ENCODE assay signal across 9 mouse cellular contexts in the genomic region with DNA sequence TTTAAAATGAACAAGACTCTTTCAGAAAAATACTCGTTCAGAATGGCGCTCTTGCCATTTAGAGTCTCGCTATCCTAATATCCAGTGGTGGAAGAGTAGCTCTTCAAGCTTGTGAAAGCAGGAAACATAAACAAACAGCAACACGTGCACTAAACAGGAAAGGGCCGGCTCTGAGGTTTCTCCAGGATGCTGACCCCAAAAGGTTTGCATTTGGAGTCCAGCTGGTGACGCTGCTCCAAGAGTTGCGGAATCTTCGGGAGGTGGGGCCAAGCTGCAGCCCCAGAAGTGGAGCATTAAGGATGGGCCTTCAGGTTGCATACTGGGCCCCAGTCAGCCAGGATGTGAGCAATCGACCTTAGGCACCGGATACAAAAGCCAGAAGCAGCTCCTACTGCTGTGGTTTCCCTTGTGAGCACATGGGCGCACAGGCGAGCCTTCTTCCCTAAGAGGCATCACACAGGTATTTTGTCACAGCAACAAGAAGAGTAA.
DNase-seq lines count a peak whose midpoint lies in the region; ATAC-seq and TF ChIP-seq lines count a peak whose summit lies in the region.
"Had no signal": no experiment of that assay in that cellular context is flagged by ENCODE, and none has a peak within 500 bp of the region (broad histone marks: within the 10 kb centered on the region; RNA-seq: fewer than 3 reads in every experiment).

No protein-coding gene starts in this region.

- no peaks in the 10 kb centered on the region for H3K36me3 ChIP-seq in embryonic facial prominence, embryonic 10.5 days (replicated peaks)
- no peaks in the 10 kb centered on the region for H3K36me3 ChIP-seq in liver, embryonic 14.5 days (replicated peaks; ENCODE audit: control insufficient read depth, insufficient read depth, low read depth)
- H3K36me3 ChIP-seq: midbrain, embryonic 12.5 days had no signal

- no peak overlapping the region for H3K4me2 ChIP-seq in liver, embryonic 14.5 days (ENCODE audit: low read depth)
- H3K4me2 ChIP-seq: midbrain, embryonic 12.5 days had no signal

- no peak overlapping the region for H3K4me3 ChIP-seq in embryonic facial prominence, embryonic 10.5 days
- H3K4me3 ChIP-seq in liver, embryonic 14.5 days (ENCODE audit: insufficient read depth in 1 of 2, low read depth in 2 of 2, low read length in 2 of 2) = no peak overlapping the region
- H3K4me3 ChIP-seq: midbrain, embryonic 12.5 days had no signal

- H3K9me3 ChIP-seq in embryonic facial prominence, embryonic 10.5 days = no peaks in the 10 kb centered on the region
- no peaks in the 10 kb centered on the region for H3K9me3 ChIP-seq in liver, embryonic 14.5 days (ENCODE audit: control insufficient read depth, low read length)
- H3K9me3 ChIP-seq: midbrain, embryonic 12.5 days had no signal

- DNase-seq in embryonic facial prominence, embryonic 10.5 days (ENCODE audit: low spot score) = peak; percentile 48
- no peak for DNase-seq in liver, embryonic 14.5 days (ENCODE audit: low read depth in 3 of 3, low spot score in 3 of 3)
- no peak for DNase-seq in c-Kit-positive CD71-positive TER-119-positive erythroid progenitor cells, embryonic 14.5 days (ENCODE audit: low spot score)
- DNase-seq in right cerebral cortex, adult 2 months (ENCODE audit: low spot score in 2 of 2) = no peak
- no peak for DNase-seq in right cerebral cortex, postnatal 25 days
- no peak for DNase-seq in left cerebral cortex, postnatal 36 days (ENCODE audit: low spot score in 2 of 2)

- TF ChIP-seq EP300 in liver, embryonic 14.5 days (IDR thresholded peaks at IDR 0.05; ENCODE audit: low read depth) = no peak

- ATAC-seq in CD4-positive, CD25-positive, alpha-beta regulatory T cell, adult 4 months = peak; percentile 79
- peak; percentile 74 for ATAC-seq in inflammation-experienced regulatory T-cells, adult 6 months
- peak; percentile 18; the same call in 1 of the 2 replicates for ATAC-seq in liver, embryonic 14.5 days (ENCODE audit: insufficient read depth)

- H3K4me1 ChIP-seq in embryonic facial prominence, embryonic 10.5 days = peaks cover 55% of the 10 kb centered on the region
- peaks cover 3 to 28% of the 10 kb centered on the region in 2 experiments; a peak in 3 of 4 replicates for H3K4me1 ChIP-seq in liver, embryonic 14.5 days (replicated peaks; ENCODE audit: control insufficient read depth in 2 of 2, insufficient read depth in 2 of 2, low read length in 1 of 2)

- intact Hi-C loops in left cerebral cortex, postnatal 36 days (cut with DNase I) = no loop called here

- peak overlapping the region; percentile 65 for H3K27ac ChIP-seq in embryonic facial prominence, embryonic 10.5 days (replicated peaks)
- H3K27ac ChIP-seq in liver, embryonic 14.5 days = no peak overlapping the region
- H3K27ac ChIP-seq: midbrain, embryonic 12.5 days had no signal

- TF ChIP-seq CTCF in liver, embryonic 14.5 days (IDR thresholded peaks at IDR 0.05; ENCODE audit: low read depth) = no peak

- no peaks in the 10 kb centered on the region for H3K27me3 ChIP-seq in embryonic facial prominence, embryonic 10.5 days (replicated peaks; ENCODE audit: low read depth, poor library complexity, severe bottlenecking)
- no peaks in the 10 kb centered on the region for H3K27me3 ChIP-seq in liver, embryonic 14.5 days (ENCODE audit: control insufficient read depth, insufficient read depth, low read length)
- H3K27me3 ChIP-seq: midbrain, embryonic 12.5 days had no signal

- no peak overlapping the region for H3K9ac ChIP-seq in liver, embryonic 14.5 days (replicated peaks)
- H3K9ac ChIP-seq: midbrain, embryonic 12.5 days had no signal

- WGBS in embryonic facial prominence, embryonic 10.5 days = 43% methylated on average over 12 of the region's 12 CpGs
- WGBS in liver, embryonic 14.5 days (ENCODE audit: insufficient replicate concordance) = 61% methylated on average over 12 of the region's 12 CpGs

Comparison
In these comparisons a context has a peak if more than half of its experiments do, and no peak if none do; other contexts are left out.
1. ATAC-seq: peak in every context shown above with its lines; median percentile 79 in CD4-positive, CD25-positive, alpha-beta regulatory T cell, adult 4 months; 74 in inflammation-experienced regulatory T-cells, adult 6 months; 18 in liver, embryonic 14.5 days.